Mouse (Mus musculus): ENCODE results near the gene Gstt4.
A peak's percentile ranks its signal among the peaks of the same experiment; 100 is the strongest.
"Not testable (repeated sequence)": the region's sequence is repeated elsewhere in the genome, so short reads cannot be mapped to it uniquely, and the experiment has no call there.

The Gstt4 gene

DNA sequence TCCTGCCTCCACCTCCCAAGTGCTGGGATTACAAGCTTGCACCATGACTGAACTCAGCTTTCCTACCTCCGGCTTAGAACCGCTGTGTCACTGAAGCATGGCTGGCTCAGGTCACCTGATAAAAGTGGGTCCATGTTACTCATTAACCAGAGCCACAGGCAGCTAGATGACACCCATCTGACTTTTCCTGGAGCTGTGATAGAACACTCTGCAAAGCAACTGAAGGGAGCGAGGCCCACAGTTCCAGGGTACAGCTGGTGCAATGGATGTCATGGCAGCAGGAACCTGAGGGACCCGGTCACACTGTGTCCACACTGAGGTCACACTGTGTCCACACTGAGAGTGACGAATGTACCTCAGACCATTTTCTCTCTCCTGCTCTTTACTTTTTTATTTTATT, 32.5 kb downstream of the Gstt4 start:
- no peak for DNase-seq (ENCODE audit: extremely low read depth, low read depth, low spot score)

DNA sequence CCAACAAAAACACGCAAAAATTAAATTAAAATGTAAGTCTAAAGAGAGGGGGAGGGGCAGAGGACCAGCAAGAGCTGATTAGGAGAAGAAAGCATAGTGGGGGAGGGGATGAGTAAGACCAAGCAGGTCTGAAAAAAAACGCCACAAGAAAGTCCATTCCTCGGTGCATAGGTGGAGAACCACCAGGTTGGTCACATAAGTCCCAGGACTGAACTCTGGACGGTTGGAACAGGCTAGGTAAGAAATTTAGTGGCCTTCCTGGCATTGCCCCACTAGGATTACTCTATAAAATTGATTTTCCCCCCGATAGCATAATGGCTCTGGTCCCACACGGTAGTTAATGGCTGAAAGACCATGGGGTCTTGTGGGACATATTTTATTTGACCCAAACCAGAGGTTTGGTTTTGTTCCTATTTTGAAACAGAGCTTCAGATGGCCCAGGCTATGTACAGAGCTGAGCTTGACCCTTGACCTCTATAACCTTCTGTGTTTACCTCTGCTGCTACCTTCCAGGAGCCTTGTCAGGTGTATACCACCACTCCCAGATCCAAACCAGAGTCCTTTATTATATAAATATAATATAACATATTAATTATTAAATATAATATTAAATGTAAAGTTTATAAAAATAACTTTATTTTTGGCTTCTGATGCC, 33.1 kb downstream of the Gstt4 start:
- DNase-seq (ENCODE audit: extremely low read depth, low read depth, low spot score): no peak

DNA sequence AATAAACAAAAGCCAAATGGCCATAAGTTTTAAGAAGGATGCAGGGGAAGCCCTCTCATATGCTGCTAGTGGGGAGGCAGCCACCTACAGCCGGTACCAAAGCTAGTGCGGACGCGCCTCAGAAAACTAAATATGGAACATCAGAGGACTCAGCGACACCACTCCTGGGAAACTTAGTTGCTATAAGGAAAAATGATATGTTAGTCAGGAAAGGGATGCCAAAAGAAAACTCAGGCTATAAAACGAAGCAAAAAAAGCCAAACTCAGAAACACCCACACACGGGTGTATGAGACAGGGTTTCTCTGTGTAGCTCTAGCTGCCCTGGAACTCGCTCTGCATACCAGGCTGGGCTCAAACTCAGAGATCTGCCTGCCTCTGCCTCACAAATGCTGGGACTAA, 34.1 kb downstream of the Gstt4 start:
- no peak for DNase-seq (ENCODE audit: extremely low read depth, low read depth, low spot score)

DNA sequence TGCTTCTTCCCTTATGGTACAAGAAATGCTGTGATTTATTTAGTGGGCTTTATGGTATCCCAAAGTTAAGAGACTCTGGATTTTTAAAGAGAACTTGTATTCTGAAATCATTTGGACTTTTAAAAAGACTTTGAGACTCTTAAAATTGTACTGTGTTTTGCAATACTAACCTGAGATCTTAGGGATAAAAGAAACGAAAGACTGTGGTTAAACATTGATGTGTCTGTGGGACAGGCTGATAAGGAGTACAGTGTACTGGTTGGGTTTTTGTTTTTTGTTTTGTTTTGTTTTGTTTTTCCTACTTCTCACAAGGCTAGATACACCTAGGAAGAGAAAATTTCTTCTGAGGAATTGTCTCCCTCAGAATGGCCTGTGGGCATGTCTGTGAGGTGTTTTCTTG, 36.9 kb downstream of the Gstt4 start:
- no peak for DNase-seq (ENCODE audit: extremely low read depth, low read depth, low spot score)

DNA sequence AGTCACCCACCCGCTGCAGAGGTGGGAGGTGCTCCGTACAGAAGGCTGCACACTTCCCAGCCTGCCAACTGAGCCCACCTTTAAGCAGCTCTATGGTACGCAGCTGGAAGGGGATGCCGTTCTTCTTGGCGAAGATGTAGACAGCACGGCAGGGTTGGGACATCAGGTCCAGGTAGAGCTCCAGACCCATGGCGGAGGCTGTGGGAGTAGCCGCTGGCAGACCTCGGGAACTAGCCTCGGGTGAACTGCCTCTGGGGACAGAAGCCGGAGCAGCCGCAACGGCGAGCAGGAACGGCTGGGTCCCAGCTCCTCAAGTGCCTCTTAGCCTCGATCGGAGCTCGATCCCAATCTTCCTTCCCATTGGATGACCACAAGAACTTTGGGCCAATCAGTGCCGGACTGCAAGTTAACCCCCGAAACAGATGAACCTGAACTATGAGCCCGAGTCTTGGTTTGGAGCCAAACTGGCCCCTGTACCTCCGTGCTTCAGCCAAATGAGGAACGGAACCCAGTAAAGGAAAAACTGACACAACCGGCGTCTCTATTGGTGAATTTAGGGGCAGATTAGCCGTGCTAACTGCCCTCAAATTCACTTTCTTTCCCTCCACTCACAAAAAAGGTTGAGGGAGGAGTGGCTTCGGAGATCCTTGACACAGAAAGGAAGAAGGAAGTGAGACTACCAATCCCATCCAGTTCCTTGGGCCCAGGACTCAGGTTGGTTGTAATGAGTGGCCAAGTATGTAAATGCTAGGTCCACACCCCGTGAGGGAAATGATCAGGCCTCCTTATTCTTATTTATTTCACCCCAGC, 41.4 kb downstream of the Gstt4 start, which contains the start of the genes Gm20441 and Gstt3:
Gene Gm20441 (minus strand): TSS at position 186 of the 810 bp plus-strand sequence.
Gene Gstt3 (minus strand): TSS at position 646 of the 810 bp plus-strand sequence.
- peak; percentile 54 for DNase-seq (ENCODE audit: extremely low read depth, low read depth, low spot score)

DNA sequence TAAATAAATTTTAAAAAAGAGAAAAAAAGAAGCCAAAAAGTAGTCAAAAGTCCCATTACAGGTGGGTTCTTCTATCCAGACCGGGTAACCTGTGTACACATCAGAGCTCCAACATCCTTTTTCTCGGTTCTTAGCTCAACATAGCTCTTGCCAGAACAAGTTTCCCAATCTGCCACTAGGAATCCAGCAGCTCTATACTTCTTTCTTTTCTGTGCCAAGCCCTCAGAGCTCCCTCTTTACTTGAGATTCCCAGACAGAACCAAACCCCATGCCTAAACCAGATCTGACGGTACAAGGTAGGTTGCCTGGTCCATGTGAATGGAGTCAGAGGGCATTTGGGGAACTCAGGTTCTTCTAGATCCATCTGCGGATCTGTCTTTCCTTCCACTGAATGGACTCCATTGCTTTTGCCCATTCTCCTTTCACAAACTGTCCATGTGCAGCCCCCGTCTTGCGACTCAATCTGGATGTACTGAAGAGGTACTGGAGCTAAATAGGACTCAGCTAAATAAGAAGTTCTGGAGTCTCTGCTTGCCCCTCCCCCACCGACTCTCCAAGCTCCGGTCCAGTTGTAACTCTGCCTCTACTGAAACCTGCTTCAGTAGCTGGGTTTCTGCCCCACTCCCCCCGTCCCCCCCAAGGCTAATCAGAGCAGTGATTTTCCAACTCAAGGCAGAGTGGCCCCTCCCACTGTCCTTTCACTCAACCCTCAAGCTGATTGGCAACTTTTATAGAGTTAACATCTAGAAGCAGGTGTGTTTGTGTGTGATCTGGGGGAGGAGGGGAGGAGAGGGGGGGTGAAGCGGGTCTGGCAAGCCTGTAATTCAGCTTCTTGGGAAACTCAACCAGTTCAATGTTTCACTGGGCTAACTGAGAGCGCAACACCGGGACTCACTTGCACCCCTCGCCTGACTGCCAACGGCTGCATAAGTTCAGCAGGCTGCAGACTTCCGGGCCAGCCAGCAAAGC, 42.9 kb downstream of the Gstt4 start:
- peak; percentile 67 for DNase-seq (ENCODE audit: extremely low read depth, low read depth, low spot score)

DNA sequence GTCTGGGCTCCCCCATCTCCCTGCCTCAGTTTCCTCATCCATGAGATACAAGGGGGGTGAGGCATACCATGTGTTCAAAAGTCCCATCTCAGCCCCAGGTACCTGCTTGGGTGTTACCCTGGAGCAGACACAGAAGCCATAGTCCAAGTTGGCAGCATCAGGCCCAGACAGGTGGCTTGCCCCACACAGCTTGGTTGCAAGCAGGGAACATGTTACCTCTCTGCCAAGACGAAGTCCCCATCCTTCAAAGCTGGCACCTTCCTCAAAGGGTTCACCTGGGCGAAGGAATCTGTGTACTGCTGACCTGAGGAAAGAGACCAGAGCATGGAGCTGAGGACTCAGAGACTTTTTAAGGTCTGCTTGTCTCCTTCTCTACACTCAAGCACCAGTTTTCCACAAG, 44.5 kb downstream of the Gstt4 start:
- DNase-seq (ENCODE audit: extremely low read depth, low read depth, low spot score): no peak

DNA sequence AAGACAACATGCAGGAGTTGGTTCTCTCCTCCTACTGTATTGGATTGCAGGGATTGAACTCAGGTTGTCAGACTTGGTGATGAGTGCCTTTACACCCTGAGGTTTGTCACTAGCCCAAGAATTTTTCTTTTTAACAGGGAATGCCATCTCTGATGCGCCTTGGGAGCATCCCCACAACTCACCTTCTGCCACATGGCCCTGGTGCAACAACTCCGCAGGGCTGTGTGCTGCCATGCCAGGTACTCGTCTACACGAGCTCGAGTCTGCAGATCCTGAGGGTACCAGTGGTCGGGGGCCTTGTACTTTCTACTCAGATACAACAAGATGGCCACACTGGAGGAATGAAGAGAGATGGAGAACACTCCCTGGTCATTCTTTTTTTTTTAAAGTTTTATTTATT, 45.8 kb downstream of the Gstt4 start:
- DNase-seq (ENCODE audit: extremely low read depth, low read depth, low spot score): no peak

DNA sequence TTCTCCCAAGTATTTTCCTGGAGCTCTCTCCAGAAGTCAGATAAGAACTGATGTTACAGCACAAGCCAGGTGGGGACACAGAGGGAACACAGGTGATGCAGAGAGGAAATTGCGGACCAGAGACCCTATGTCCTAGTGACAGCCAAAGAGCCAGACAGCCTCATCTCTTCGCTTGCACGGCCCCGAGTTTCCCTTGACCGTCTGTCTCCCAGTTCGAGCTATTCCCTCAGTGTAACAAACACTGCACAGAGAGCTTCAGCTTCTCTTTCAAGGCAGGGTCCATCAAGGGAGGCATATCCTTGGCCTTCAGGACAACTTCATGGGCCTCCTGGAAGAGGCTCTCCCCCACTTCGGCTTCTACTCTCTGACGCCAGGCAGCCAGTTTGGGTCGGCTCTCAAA, 47.8 kb downstream of the Gstt4 start:
- no peak for DNase-seq (ENCODE audit: extremely low read depth, low read depth, low spot score)

DNA sequence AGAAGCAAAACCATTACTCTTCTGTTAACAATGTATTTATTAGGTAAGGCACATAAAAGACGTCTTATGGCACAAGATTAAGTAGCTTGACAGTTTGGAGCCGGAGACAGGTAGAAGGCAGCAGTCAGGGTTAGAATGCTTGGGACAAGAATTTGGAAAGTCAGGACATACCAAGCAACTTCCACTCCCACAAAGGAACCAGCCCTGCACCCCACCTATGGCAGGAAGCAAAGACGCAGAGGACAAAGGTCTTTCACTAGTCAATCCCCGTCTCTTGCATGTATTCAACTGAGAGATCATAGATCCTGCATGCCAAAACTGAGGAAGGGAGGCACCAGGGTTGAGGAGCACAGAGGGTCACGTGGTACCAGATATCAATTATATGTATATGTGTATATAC, 48.2 kb downstream of the Gstt4 start:
- no peak for DNase-seq (ENCODE audit: extremely low read depth, low read depth, low spot score)

DNA sequence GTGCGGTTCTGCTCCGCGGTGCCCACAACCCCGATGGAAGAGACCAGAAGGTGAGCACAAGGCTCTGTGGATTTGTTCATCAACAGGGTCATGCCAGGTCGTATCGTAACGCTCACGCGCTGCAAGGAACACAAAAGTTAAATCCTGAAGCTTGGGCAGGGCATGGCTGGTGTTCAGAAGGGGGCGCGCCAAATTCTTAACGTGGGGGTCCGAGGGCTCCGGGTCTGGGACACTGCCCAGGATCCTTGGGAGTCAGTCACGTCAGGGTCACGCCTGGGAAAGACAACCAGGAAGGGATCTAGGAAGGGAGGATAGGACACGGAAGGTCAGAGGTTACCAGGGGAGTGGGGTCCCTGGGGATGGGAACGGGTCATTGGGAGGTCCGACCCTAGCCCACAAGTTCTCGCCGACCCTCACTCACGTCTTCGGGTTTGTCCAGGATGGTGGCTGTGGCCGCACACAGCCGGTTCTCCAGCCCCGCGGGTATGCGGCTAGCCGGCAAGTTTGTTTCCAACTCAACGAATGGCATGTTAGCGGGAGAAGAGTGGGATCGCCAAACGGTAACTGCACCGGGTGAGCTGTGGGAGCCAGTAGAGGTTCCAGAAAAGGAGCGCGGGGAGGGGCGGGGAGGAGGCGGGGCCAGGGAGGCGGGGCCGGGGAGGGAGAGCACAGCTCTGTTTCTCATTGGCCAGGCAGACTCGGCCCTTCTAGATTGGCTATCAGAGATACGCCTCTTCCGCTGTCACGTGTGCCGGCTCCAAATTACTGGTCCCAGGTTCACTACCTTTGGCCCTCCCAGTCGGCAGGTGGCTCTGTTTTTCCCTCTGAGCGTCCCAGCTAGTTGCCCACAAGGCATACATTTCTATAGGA, 49.3 kb downstream of the Gstt4 start, which contains the start of gene Ddt:
Gene Ddt (minus strand): TSS at position 620 of the 870 bp plus-strand sequence.
- DNase-seq (ENCODE audit: extremely low read depth, low read depth, low spot score): peak; percentile 67

DNA sequence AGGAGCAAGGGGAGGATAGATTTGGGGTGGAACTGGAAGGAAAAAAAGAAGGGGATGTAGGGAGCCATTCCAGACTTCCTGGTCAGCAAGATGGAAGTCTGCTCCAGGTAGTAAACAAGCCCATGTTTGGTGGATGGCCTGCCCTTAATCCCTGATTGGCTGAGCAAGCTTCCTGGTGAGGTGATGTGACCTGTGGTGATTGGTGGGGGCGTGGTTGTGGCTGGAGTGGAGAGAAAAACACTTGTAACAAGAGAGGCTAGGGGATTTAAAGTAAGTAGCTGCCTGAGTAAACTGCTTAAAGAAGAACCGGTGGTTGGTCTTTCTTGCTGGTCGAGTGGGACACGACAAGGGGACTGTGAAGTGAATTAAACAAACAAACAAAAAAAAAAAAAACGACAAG, 54.6 kb downstream of the Gstt4 start:
- DNase-seq (ENCODE audit: extremely low read depth, low read depth, low spot score): not testable (repeated sequence)

DNA sequence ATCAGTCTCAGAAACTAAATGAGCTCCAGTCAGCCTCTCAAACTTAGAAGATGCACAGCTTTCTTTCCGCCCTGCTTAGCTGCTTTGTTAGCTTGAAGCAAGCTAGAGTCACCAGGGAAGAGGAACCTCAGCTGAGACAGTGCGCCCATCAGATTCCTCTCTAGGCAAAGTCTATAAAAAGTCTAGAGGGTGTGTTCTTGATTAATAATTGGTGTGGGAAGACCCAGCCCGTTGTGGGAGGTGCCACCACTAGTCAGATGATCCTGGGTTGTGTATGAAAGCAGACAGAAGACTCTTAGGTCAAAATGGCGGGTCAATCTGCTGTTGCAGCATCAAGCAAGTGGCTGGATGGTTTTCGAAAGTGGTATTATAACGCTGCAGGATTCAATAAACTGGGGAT, 55.5 kb downstream of the Gstt4 start:
- DNase-seq (ENCODE audit: extremely low read depth, low read depth, low spot score): no peak

Measured in fat pad, adult 2 months (tissue).